Mouse (Mus musculus) liver, postnatal 0 days (tissue): ENCODE data around the gene Kcnmb2. TPM values are rescaled to one million over a fixed set of nuclear protein-coding genes. Genes with fewer than 3 reads are reported as not detected.
A peak's percentile ranks its signal among the peaks of the same experiment; 100 is the strongest.

Source experiments
- ATAC-seq: fragments of 200-750 bp; cut with Nextera tagmentation; 2 replicates; pipeline ENCODE4 v1.8.0; 2017; ENCODE audit warnings: mild to moderate bottlenecking, moderate library complexity
- DNase-seq: peaks from one replicate; pipeline ENCODE4 v3.0.0-alpha.2; 2016
- H3K27ac ChIP-seq: fragments of 300-500 bp; sonication (generic); 2 replicates; pipeline ENCODE4 v1.5.1; 2014; ENCODE audit warnings: antibody characterized with exemption, moderate library complexity, mild to moderate bottlenecking, low read depth
- H3K27me3 ChIP-seq: fragments of 300-500 bp; sonication (generic); 2 replicates; pipeline ENCODE4 v1.6.1; 2014; ENCODE audit warnings: low read length, control low read depth, mixed read lengths; ENCODE audit not compliant: insufficient read depth
- H3K36me3 ChIP-seq: fragments of 300-500 bp; sonication (generic); replicated peaks from 2 replicates; pipeline ENCODE4 v1.6.1; 2014; ENCODE audit warnings: mild to moderate bottlenecking, control low read depth, low read length, moderate library complexity, mixed read lengths; ENCODE audit not compliant: insufficient read depth
- H3K4me1 ChIP-seq: fragments of 300-500 bp; sonication (generic); 2 replicates; pipeline ENCODE4 v1.6.1; 2014; ENCODE audit warnings: antibody characterized with exemption, mild to moderate bottlenecking, control low read depth; ENCODE audit not compliant: insufficient read depth
- H3K4me2 ChIP-seq: fragments of 300-500 bp; sonication (generic); 2 replicates; pipeline ENCODE4 v1.6.1; 2014; ENCODE audit warnings: low read depth, mild to moderate bottlenecking, low read length, moderate library complexity, mixed read lengths
- H3K4me3 ChIP-seq: fragments of 300-500 bp; sonication (generic); 2 replicates; pipeline ENCODE4 v1.5.1; 2014; ENCODE audit warnings: low read depth, low read length
- H3K9ac ChIP-seq: fragments of 300-500 bp; sonication (generic); replicated peaks from 2 replicates; pipeline ENCODE4 v1.6.1; 2014; ENCODE audit warnings: mild to moderate bottlenecking, moderate library complexity
- H3K9me3 ChIP-seq: fragments of 300-500 bp; sonication (generic); 2 replicates; pipeline ENCODE4 v1.6.1; 2016; ENCODE audit warnings: mild to moderate bottlenecking, control low read depth, low read length, mixed read lengths
- CTCF ChIP-seq: sonication (generic); IDR thresholded peaks from 2 replicates; pipeline ENCODE4 v1.5.1; 2016; ENCODE audit warnings: antibody characterized with exemption, low read depth
- EP300 ChIP-seq: IDR thresholded peaks from 2 replicates; pipeline ENCODE4 v1.6.1; 2016; ENCODE audit warnings: antibody characterized with exemption, low read depth, mild to moderate bottlenecking
- WGBS: fragments of 180-500 bp; shearing (Covaris S2); extraction: QIAGEN DNeasy Blood & Tissue Kit; methylation state at CpG from one replicate; pipeline ENCODE4 v1.1.7; 2014; ENCODE audit not compliant: insufficient replicate concordance; 5-methylcytosine and 5-hydroxymethylcytosine counted together
- polyA plus RNA-seq: library from polyadenylated mRNA; unstranded; fragments of >200 nt; fragmentation: Nextera tagmentation; extraction: Ambion mirVana; gene quantifications from 2 replicates; pipeline ENCODE4 v1.2.1, GENCODE M21; 2015

Gene Kcnmb2
- 0.12 and 0.13 TPM in 2 replicates for polyA plus RNA-seq

- Histone ChIP-seq H3K4me1 (peaks cover 5% of the 10 kb centered on the region), H3K4me3 (no peak within 1 kb of the TSS), H3K27me3 (no peaks in the 10 kb centered on the region), H3K27ac (no peak within 1 kb of the TSS), H3K9ac (no peak within 1 kb of the TSS), H3K4me2 (peak within 1 kb of the TSS; percentile 35), H3K9me3 (no peaks in the 10 kb centered on the region), H3K36me3 (no peaks in the 10 kb centered on the region)
- ATAC-seq: no peak
- WGBS: 3% methylated on average over 22 of the region's 22 CpGs
- no peak for DNase-seq
- TF ChIP-seq EP300 (no peak), CTCF (no peak)
These were observed at the start of gene Kcnmb2 for GRCm38 (mm10) chr3:31902504-31903330. Kcnmb2 (plus strand) TSS chr3:31902507.

DNA sequence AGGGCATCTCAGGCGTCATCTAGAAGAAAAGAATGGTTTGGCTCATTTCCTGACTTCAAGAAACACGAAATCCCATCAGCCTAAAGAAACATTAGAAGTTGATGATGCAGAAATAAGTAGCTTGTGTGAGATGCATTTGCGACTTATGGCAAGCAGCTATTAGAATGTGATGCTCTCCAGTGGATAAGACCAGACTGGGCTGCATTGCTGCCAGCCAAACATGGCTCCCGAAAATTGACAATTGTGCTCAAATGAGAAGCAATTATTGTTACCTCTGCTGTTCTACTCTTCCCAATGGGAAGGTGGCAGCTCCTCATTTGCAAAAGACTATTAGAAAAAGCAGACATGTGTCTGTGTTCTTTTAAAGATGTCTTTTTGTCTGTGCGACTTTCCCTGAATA lies 38.8 kb upstream of the Kcnmb2 start:
- Histone ChIP-seq H3K4me1 (no peaks in the 10 kb centered on the region), H3K27ac (no peak overlapping the region), H3K9ac (no peak overlapping the region), H3K27me3 (no peaks in the 10 kb centered on the region), H3K9me3 (no peaks in the 10 kb centered on the region), H3K4me2 (no peak overlapping the region), H3K4me3 (no peak overlapping the region), H3K36me3 (no peaks in the 10 kb centered on the region)
- WGBS: 74% methylated on average over 5 of the region's 5 CpGs
- ATAC-seq: no peak
- no peak for TF ChIP-seq CTCF
- TF ChIP-seq EP300: no peak
- DNase-seq: no peak

DNA sequence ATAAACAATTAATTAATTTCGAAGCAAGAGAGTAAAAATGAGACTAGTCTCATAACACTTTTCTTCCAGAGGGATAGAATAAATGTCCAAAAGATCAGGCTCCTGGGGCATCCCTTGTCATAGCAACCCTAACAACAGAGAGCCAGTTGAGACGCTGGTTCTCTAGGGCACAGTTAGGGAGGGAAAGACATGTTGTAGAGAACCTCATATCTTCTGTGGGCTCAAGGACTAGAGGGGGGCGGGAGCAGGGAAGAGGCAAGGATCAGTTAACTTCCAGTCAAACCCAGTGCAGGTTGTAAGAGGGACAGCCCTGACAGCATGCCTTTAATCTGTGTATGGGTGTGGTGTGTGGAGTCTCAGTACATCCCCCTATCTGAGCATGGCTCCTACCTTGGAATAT lies 38.2 kb upstream of the Kcnmb2 start:
- H3K4me1 ChIP-seq: no peaks in the 10 kb centered on the region
- no peaks in the 10 kb centered on the region for H3K27me3 ChIP-seq
- no peak overlapping the region for H3K4me3 ChIP-seq
- TF ChIP-seq EP300: no peak
- TF ChIP-seq CTCF: no peak
- H3K27ac ChIP-seq: no peak overlapping the region
- DNase-seq: no peak
- no peaks in the 10 kb centered on the region for H3K9me3 ChIP-seq
- WGBS: 75% methylated on average over 3 of the region's 3 CpGs
- H3K4me2 ChIP-seq: no peak overlapping the region
- no peak for ATAC-seq
- H3K9ac ChIP-seq: no peak overlapping the region
- no peaks in the 10 kb centered on the region for H3K36me3 ChIP-seq

GRCm38 (mm10) chr3:31871461-31871860 lies 30.8 kb upstream of the Kcnmb2 start:
- Histone ChIP-seq H3K27ac (no peak overlapping the region), H3K4me3 (no peak overlapping the region), H3K9me3 (no peaks in the 10 kb centered on the region), H3K9ac (no peak overlapping the region), H3K36me3 (no peaks in the 10 kb centered on the region), H3K27me3 (no peaks in the 10 kb centered on the region), H3K4me2 (no peak overlapping the region), H3K4me1 (no peaks in the 10 kb centered on the region)
- TF ChIP-seq EP300: no peak
- no peak for TF ChIP-seq CTCF
- DNase-seq: no peak
- no peak for ATAC-seq
- WGBS: 69% methylated on average over 3 of the region's 3 CpGs

DNA sequence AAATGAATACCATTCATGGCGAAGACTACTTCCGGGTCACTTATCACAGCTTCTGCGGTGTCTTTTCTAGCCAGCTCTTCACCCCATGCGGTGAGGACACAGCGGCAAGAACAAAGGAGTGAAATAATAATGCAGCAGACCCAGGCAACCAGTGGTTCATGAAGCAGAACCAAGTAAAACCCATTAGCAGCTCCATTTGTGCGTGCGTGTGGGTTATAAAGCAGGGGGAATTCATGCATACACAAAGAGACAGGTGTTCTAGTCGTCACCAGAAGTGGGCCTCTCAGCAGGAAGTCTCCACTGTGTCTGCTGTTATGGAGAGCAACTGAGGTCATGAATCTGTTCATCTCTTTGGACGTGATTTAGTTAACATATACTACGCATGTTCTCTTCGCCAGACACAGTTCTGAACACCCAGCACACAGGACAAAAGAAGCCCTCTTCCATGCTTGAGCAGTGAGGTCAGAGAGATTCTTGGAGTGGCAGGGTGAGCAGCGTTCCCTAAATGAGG lies 19.6 kb upstream of the Kcnmb2 start:
- no peak for TF ChIP-seq EP300
- TF ChIP-seq CTCF: no peak
- H3K9me3 ChIP-seq: no peaks in the 10 kb centered on the region
- no peak for ATAC-seq
- no peaks in the 10 kb centered on the region for H3K36me3 ChIP-seq
- DNase-seq: no peak
- H3K27ac ChIP-seq: no peak overlapping the region
- no peak overlapping the region for H3K4me3 ChIP-seq
- 78% methylated on average over 12 of the region's 12 CpGs for WGBS
- H3K27me3 ChIP-seq: no peaks in the 10 kb centered on the region
- H3K4me2 ChIP-seq: no peak overlapping the region
- no peak overlapping the region for H3K9ac ChIP-seq
- no peaks in the 10 kb centered on the region for H3K4me1 ChIP-seq

GRCm38 (mm10) chr3:31892653-31893052 lies 9.7 kb upstream of the Kcnmb2 start:
- ATAC-seq (no peak), DNase-seq (no peak)
- Histone ChIP-seq H3K27me3 (no peaks in the 10 kb centered on the region), H3K27ac (no peak overlapping the region), H3K4me1 (no peaks in the 10 kb centered on the region), H3K36me3 (no peaks in the 10 kb centered on the region), H3K9me3 (no peaks in the 10 kb centered on the region), H3K4me2 (no peak overlapping the region), H3K9ac (no peak overlapping the region), H3K4me3 (no peak overlapping the region)
- TF ChIP-seq EP300: no peak
- no peak for TF ChIP-seq CTCF
- 47% methylated on average over 2 of the region's 2 CpGs for WGBS
